Mouse (Mus musculus) forebrain, embryonic 13.5 days (tissue): ENCODE data around the gene Kcng4. TPM values are rescaled to one million over a fixed set of nuclear protein-coding genes. Genes with fewer than 3 reads are reported as not detected.

Experiments used
- ATAC-seq: fragments of 200-750 bp; cut with Nextera tagmentation; 2 replicates; pipeline ENCODE4 v1.8.0; 2017
- H3K27ac ChIP-seq: fragments of 300-500 bp; sonication (generic); 2 replicates; pipeline ENCODE4 v1.5.1; 2015; ENCODE audit warnings: inconsistent platforms, mild to moderate bottlenecking, moderate library complexity
- H3K27me3 ChIP-seq: fragments of 300-500 bp; sonication (generic); 2 replicates; pipeline ENCODE4 v1.6.1; 2015; ENCODE audit warnings: mild to moderate bottlenecking, inconsistent platforms
- H3K36me3 ChIP-seq: fragments of 300-500 bp; sonication (generic); 2 replicates; pipeline ENCODE4 v1.6.1; 2015; ENCODE audit warnings: mild to moderate bottlenecking, inconsistent platforms; ENCODE audit not compliant: poor library complexity, severe bottlenecking
- H3K4me1 ChIP-seq: fragments of 300-500 bp; sonication (generic); 2 replicates; pipeline ENCODE4 v1.6.1; 2015; ENCODE audit warnings: inconsistent platforms
- H3K4me2 ChIP-seq: fragments of 300-500 bp; sonication (generic); 2 replicates; pipeline ENCODE4 v1.6.1; 2015; ENCODE audit warnings: inconsistent platforms, mild to moderate bottlenecking, moderate library complexity
- H3K4me3 ChIP-seq: fragments of 300-500 bp; sonication (generic); 2 replicates; pipeline ENCODE4 v1.5.1; 2015; ENCODE audit warnings: mild to moderate bottlenecking, inconsistent platforms
- H3K9ac ChIP-seq: fragments of 300-500 bp; sonication (generic); 2 replicates; pipeline ENCODE4 v1.6.1; 2015; ENCODE audit warnings: mild to moderate bottlenecking, inconsistent platforms
- H3K9me3 ChIP-seq: fragments of 300-500 bp; sonication (generic); replicated peaks from 2 replicates; pipeline ENCODE4 v1.6.1; 2016; ENCODE audit warnings: inconsistent platforms
- WGBS: fragments of 180-500 bp; shearing (Covaris S2); methylation state at CpG from one replicate; pipeline ENCODE4 v1.1.7; 2015; 5-methylcytosine and 5-hydroxymethylcytosine counted together
- polyA plus RNA-seq: library from polyadenylated mRNA; unstranded; fragments of >200 nt; fragmentation: Nextera tagmentation; extraction: Ambion mirVana; gene quantifications from 2 replicates; pipeline ENCODE4 v1.2.1, GENCODE M21; 2015

Kcng4 gene
- 0.17 TPM in 1 of 2 replicates, not detected in the other for polyA plus RNA-seq

GRCm38 (mm10) chr8:119635378-119635777 is at the start of gene Kcng4:
Gene Kcng4 (minus strand): TSS chr8:119635680.
- ATAC-seq: no peak
- no peak within 1 kb of the TSS for H3K4me3 ChIP-seq
- peaks cover 36% of the 10 kb centered on the region for H3K27me3 ChIP-seq
- 37% methylated on average over 6 of the region's 6 CpGs for WGBS
- 0 out of 2 replicates have a peak within 1 kb of the TSS, but pooled peaks have one; percentile 12 for H3K9ac ChIP-seq
- no peaks in the 10 kb centered on the region; the same call in 1 of the 2 replicates for H3K4me1 ChIP-seq
- no peak within 1 kb of the TSS for H3K4me2 ChIP-seq
- H3K36me3 ChIP-seq: no peaks in the 10 kb centered on the region
- H3K9me3 ChIP-seq: no peaks in the 10 kb centered on the region
- H3K27ac ChIP-seq: no peak within 1 kb of the TSS

- H3K27me3 ChIP-seq: 0 out of 2 replicates have a peak, but pooled peaks cover 4% of the 10 kb centered on the region
- no peak overlapping the region for H3K4me3 ChIP-seq
- no peaks in the 10 kb centered on the region for H3K36me3 ChIP-seq
- no peaks in the 10 kb centered on the region for H3K9me3 ChIP-seq
- peaks cover 7% of the 10 kb centered on the region; the same call in 1 of the 2 replicates for H3K4me1 ChIP-seq
- H3K4me2 ChIP-seq: no peak overlapping the region
- WGBS: 63% methylated on average over 14 of the region's 14 CpGs
- H3K9ac ChIP-seq: no peak overlapping the region
- ATAC-seq: no peak
- H3K27ac ChIP-seq: no peak overlapping the region
Observed at GRCm38 (mm10) chr8:119679184-119679583, 43.7 kb upstream of the Kcng4 start.

GRCm38 (mm10) chr8:119678138-119678843 is 42.8 kb upstream of the Kcng4 start:
- 6% methylated on average over 18 of the region's 18 CpGs for WGBS
- Histone ChIP-seq H3K4me2 (peak overlapping the region; percentile 50), H3K9me3 (no peaks in the 10 kb centered on the region), H3K27me3 (0 out of 2 replicates have a peak, but pooled peaks cover 4% of the 10 kb centered on the region), H3K4me3 (peak overlapping the region; percentile 17; the same call in 1 of the 2 replicates), H3K36me3 (no peaks in the 10 kb centered on the region), H3K9ac (no peak overlapping the region), H3K4me1 (peaks cover 7% of the 10 kb centered on the region; the same call in 1 of the 2 replicates), H3K27ac (no peak overlapping the region)
- 0 out of 2 replicates have a peak, but pooled peaks have one; percentile 43 for ATAC-seq

DNA sequence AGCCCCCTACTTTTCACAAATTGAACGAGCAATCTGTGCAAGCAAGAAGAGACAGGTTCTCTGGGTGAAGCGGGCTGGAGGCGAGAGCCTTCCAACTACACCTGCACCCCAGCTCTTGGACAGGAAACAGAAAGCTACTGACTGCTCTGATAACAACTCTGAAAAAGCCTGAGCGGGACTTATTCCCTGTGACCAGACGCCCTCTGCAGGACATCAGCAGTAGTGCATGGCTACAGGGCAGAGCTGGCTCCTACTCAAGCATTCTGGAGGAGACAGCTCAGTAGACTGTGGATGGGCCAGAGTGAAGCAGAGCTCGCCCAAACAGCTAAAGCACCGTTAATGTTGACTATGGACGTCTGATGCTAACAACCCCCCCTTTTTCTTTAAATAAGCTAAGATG is 40.9 kb upstream of the Kcng4 start:
- H3K36me3 ChIP-seq: no peaks in the 10 kb centered on the region
- H3K9me3 ChIP-seq: no peaks in the 10 kb centered on the region
- H3K9ac ChIP-seq: no peak overlapping the region
- H3K4me3 ChIP-seq: no peak overlapping the region
- 0 out of 2 replicates have a peak, but pooled peaks have one; percentile 8 for ATAC-seq
- H3K27ac ChIP-seq: no peak overlapping the region
- H3K27me3 ChIP-seq: 0 out of 2 replicates have a peak, but pooled peaks cover 4% of the 10 kb centered on the region
- WGBS: 22% methylated on average over 8 of the region's 8 CpGs
- no peak overlapping the region for H3K4me2 ChIP-seq
- H3K4me1 ChIP-seq: peaks cover 7% of the 10 kb centered on the region; the same call in 1 of the 2 replicates

DNA sequence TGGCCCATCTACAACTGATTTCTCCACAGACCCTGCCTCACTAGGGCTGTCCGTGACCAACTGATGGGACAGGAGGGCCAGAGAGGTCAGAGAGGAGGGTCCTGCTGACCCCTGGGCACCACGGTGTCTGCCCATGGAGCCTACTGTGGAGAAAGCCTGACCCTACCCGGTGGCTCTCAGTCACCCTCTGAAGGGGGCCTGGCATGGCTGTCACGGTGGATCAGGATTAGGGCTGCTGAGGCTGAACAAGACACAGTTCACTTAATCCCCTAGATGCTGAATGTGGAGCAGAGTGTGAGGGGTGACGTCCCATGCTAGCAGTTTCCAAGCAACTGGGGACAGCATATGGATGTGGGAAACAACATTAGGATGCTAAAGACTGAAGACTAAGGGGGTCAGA is 40.0 kb upstream of the Kcng4 start:
- Histone ChIP-seq H3K27ac (no peak overlapping the region), H3K4me2 (no peak overlapping the region), H3K9ac (no peak overlapping the region), H3K27me3 (0 out of 2 replicates have a peak, but pooled peaks cover 4% of the 10 kb centered on the region), H3K9me3 (no peaks in the 10 kb centered on the region), H3K36me3 (no peaks in the 10 kb centered on the region), H3K4me1 (peaks cover 7% of the 10 kb centered on the region; the same call in 1 of the 2 replicates), H3K4me3 (no peak overlapping the region)
- WGBS: 60% methylated on average over 5 of the region's 5 CpGs
- no peak for ATAC-seq

GRCm38 (mm10) chr8:119673976-119674555 is 38.6 kb upstream of the Kcng4 start:
- no peaks in the 10 kb centered on the region for H3K27me3 ChIP-seq
- H3K9me3 ChIP-seq: no peaks in the 10 kb centered on the region
- H3K4me3 ChIP-seq: no peak overlapping the region
- H3K27ac ChIP-seq: no peak overlapping the region
- no peak overlapping the region for H3K9ac ChIP-seq
- H3K4me1 ChIP-seq: peaks cover 7% of the 10 kb centered on the region; the same call in 1 of the 2 replicates
- no peak for ATAC-seq
- H3K4me2 ChIP-seq: no peak overlapping the region
- H3K36me3 ChIP-seq: no peaks in the 10 kb centered on the region
- 77% methylated on average over 11 of the region's 11 CpGs for WGBS

GRCm38 (mm10) chr8:119670419-119671091 is 35.1 kb upstream of the Kcng4 start:
- Histone ChIP-seq H3K4me2 (no peak overlapping the region), H3K4me1 (no peaks in the 10 kb centered on the region), H3K9me3 (no peaks in the 10 kb centered on the region), H3K36me3 (no peaks in the 10 kb centered on the region), H3K4me3 (no peak overlapping the region), H3K27me3 (peaks cover 9% of the 10 kb centered on the region), H3K9ac (no peak overlapping the region), H3K27ac (no peak overlapping the region)
- 69% methylated on average over 16 of the region's 16 CpGs for WGBS
- no peak for ATAC-seq

DNA sequence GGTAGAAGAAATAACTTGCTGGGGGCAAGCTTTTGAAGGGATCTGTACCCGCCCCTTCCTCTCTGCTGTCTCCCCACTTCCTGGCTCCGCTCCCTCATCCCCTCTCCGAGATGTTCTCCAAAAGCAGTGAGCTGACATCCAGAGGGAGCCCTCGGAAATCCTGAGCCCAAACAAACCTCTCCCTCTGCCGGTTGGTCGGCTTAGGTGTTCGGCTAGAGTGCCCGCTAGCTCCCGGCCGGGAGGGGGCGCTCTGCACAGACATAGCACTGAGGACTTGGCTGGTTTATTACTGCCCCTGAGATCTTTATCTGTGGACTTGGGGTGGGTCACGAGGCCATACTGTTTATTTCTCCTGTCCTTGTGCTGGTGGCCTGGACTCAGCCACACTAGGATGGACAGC is 33.8 kb upstream of the Kcng4 start:
- no peaks in the 10 kb centered on the region for H3K9me3 ChIP-seq
- peaks cover 9% of the 10 kb centered on the region for H3K27me3 ChIP-seq
- H3K9ac ChIP-seq: no peak overlapping the region
- WGBS: 61% methylated on average over 12 of the region's 12 CpGs
- H3K36me3 ChIP-seq: no peaks in the 10 kb centered on the region
- H3K4me2 ChIP-seq: no peak overlapping the region
- no peak overlapping the region for H3K4me3 ChIP-seq
- H3K4me1 ChIP-seq: no peaks in the 10 kb centered on the region
- H3K27ac ChIP-seq: no peak overlapping the region
- ATAC-seq: no peak

- WGBS: 51% methylated on average over 9 of the region's 9 CpGs
- Histone ChIP-seq H3K27ac (no peak overlapping the region), H3K36me3 (no peaks in the 10 kb centered on the region), H3K4me3 (no peak overlapping the region), H3K9me3 (no peaks in the 10 kb centered on the region), H3K9ac (no peak overlapping the region), H3K4me2 (no peak overlapping the region), H3K27me3 (peaks cover 9% of the 10 kb centered on the region), H3K4me1 (no peaks in the 10 kb centered on the region)
- ATAC-seq: no peak
Observed at GRCm38 (mm10) chr8:119668447-119668846, 33.0 kb upstream of the Kcng4 start.

DNA sequence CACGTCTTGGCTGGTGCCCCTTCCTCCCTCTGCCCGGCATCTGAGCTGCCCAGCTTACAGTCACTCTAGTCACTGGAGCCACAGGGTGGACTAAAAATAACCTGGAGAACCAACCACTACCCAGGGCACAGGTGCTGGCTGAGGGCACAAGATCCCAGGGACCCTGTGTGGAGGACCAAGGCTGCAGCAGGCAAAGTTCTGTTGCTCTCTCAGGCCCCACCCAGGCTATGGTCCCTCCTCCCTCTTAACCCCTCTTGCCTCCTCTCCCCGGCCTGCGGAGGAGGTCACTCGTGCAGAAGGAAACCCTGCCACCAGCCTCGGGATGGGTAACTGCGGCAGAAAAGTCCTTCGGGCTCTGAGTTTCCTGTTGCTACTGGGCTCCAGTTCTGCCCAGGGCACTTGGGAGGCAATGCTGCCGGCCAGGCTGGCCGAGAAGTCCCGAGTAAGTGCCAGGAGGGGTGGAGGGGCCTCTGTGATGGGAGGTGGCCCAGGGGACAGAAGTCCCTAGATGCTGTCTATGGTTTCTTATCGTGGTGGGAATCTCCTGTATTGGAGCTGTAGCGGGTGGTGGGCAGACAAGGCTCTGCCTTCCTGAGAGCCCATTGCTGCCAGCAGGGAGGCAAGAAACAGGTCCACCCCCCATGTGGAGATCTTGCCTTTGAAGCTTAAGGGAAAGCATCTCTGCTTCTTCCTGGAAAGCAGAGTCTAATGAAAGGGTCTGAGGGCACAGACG is 30.9 kb upstream of the Kcng4 start, which contains the start of gene Wfdc1:
Gene Wfdc1 (plus strand): TSS at position 147 of the 733 bp plus-strand sequence.
- ATAC-seq: no peak
- Histone ChIP-seq H3K4me1 (no peaks in the 10 kb centered on the region), H3K27ac (no peak within 1 kb of the TSS), H3K36me3 (no peaks in the 10 kb centered on the region), H3K27me3 (peaks cover 9% of the 10 kb centered on the region), H3K9ac (no peak within 1 kb of the TSS), H3K4me3 (no peak within 1 kb of the TSS), H3K4me2 (no peak within 1 kb of the TSS), H3K9me3 (no peaks in the 10 kb centered on the region)
- 21% methylated on average over 14 of the region's 14 CpGs for WGBS

DNA sequence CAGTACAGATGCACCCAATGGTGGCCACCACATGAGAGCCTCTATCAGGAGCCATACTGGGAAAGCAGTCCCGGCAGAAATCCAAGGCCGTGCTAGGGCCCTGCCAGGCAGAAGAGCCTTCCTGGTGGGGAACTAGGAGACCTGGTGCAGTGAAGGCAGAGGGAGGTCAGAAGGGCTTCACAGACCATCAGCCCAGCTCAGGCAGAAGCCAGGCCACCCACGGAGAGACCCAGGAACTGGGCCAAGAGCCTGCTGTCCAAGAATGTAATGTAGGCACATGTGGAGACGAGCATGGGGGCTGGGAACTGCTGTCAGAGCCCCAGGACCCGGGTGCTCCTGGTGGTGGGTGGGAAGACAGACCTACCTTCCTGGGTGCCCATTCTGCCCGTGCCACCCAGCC is 29.8 kb upstream of the Kcng4 start:
- no peaks in the 10 kb centered on the region for H3K9me3 ChIP-seq
- H3K4me1 ChIP-seq: peaks cover 6% of the 10 kb centered on the region
- peaks cover 9% of the 10 kb centered on the region for H3K27me3 ChIP-seq
- H3K9ac ChIP-seq: no peak overlapping the region
- no peak overlapping the region for H3K4me3 ChIP-seq
- no peak overlapping the region for H3K27ac ChIP-seq
- 80% methylated on average over 6 of the region's 6 CpGs for WGBS
- H3K36me3 ChIP-seq: no peaks in the 10 kb centered on the region
- H3K4me2 ChIP-seq: no peak overlapping the region
- ATAC-seq: no peak
